Mouse (Mus musculus): ENCODE measurements at regions not wholly inside any gene's neighbourhood (a gene's known extent, or its start where the extent isn't known, plus 50 kb on each side); places are given as distances from the start of the nearest gene placed in this dataset.
A peak's percentile ranks its signal among the peaks of the same experiment; 100 is the strongest.

GRCm38 (mm10) chr4:71663397-71663796, 94.4 kb downstream of the Gm11232 start:
- no peak overlapping the region for H3K4me3 ChIP-seq
- no peak for ATAC-seq (replicated peaks)
- no peaks in the 10 kb centered on the region for H3K36me3 ChIP-seq
- no peaks in the 10 kb centered on the region for H3K27me3 ChIP-seq
- no peak overlapping the region for H3K4me2 ChIP-seq (replicated peaks)
- H3K27ac ChIP-seq (replicated peaks), result no peak overlapping the region
- no peak overlapping the region for H3K9ac ChIP-seq (replicated peaks)
- H3K4me1 ChIP-seq, result no peaks in the 10 kb centered on the region
- H3K9me3 ChIP-seq, result no peaks in the 10 kb centered on the region

- WGBS, result 94% methylated on average over 10 of the region's 10 CpGs
- no peaks in the 10 kb centered on the region for H3K36me3 ChIP-seq
- H3K9me3 ChIP-seq, result no peaks in the 10 kb centered on the region
- H3K27me3 ChIP-seq, result no peaks in the 10 kb centered on the region
- H3K4me3 ChIP-seq, result no peak overlapping the region
- no peak for ATAC-seq (replicated peaks)
- no peak overlapping the region for H3K4me2 ChIP-seq (replicated peaks)
- H3K27ac ChIP-seq (replicated peaks), result no peak overlapping the region
- H3K4me1 ChIP-seq, result no peaks in the 10 kb centered on the region
- no peak overlapping the region for H3K9ac ChIP-seq (replicated peaks)
Measured at GRCm38 (mm10) chr4:71640521-71640920, 117.2 kb downstream of the Gm11232 start.

GRCm38 (mm10) chr4:71627088-71627487, 130.7 kb downstream of the Gm11232 start:
- no peaks in the 10 kb centered on the region for H3K27me3 ChIP-seq

GRCm38 (mm10) chr4:71626626-71627025, 131.1 kb downstream of the Gm11232 start:
- no peak for ATAC-seq (replicated peaks)
- no peak overlapping the region for H3K4me2 ChIP-seq (replicated peaks)
- H3K9me3 ChIP-seq, result no peaks in the 10 kb centered on the region
- no peaks in the 10 kb centered on the region for H3K27me3 ChIP-seq
- H3K27ac ChIP-seq (replicated peaks), result no peak overlapping the region
- no peaks in the 10 kb centered on the region for H3K36me3 ChIP-seq
- 49% methylated on average over 1 of the region's 1 CpGs for WGBS
- H3K4me1 ChIP-seq, result no peaks in the 10 kb centered on the region
- H3K9ac ChIP-seq (replicated peaks), result no peak overlapping the region
- no peak overlapping the region for H3K4me3 ChIP-seq

More at GRCm38 (mm10) chr4:71627088-71627487, 130.7 kb downstream of the Gm11232 start:
- no peak for ATAC-seq (replicated peaks)
- Histone ChIP-seq H3K36me3 (no peaks in the 10 kb centered on the region), H3K9ac (replicated peaks) (no peak overlapping the region), H3K4me2 (replicated peaks) (no peak overlapping the region), H3K4me1 (no peaks in the 10 kb centered on the region), H3K27ac (replicated peaks) (no peak overlapping the region), H3K4me3 (no peak overlapping the region), H3K9me3 (no peaks in the 10 kb centered on the region)
- 31% methylated on average over 2 of the region's 2 CpGs for WGBS

- Histone ChIP-seq H3K4me1 (no peaks in the 10 kb centered on the region), H3K9ac (replicated peaks) (no peak overlapping the region), H3K36me3 (no peaks in the 10 kb centered on the region), H3K27ac (replicated peaks) (no peak overlapping the region), H3K9me3 (no peaks in the 10 kb centered on the region), H3K4me2 (replicated peaks) (no peak overlapping the region), H3K4me3 (no peak overlapping the region), H3K27me3 (no peaks in the 10 kb centered on the region)
- no peak for ATAC-seq (replicated peaks)
- 70% methylated on average over 2 of the region's 2 CpGs for WGBS
Measured at GRCm38 (mm10) chr4:71624771-71625170, 133.0 kb downstream of the Gm11232 start.

- WGBS, result 85% methylated on average over 1 of the region's 1 CpGs
- H3K9me3 ChIP-seq, result no peaks in the 10 kb centered on the region; the same call in 1 of the 2 replicates
Measured at GRCm38 (mm10) chr4:71613720-71614119, 144.0 kb downstream of the Gm11232 start.

GRCm38 (mm10) chr4:71585880-71586279, 171.9 kb downstream of the Gm11232 start:
- ATAC-seq (replicated peaks), result no peak
- WGBS, result 88% methylated on average over 2 of the region's 2 CpGs

More at GRCm38 (mm10) chr4:71613720-71614119, 144.0 kb downstream of the Gm11232 start:
- Histone ChIP-seq H3K4me3 (no peak overlapping the region), H3K36me3 (no peaks in the 10 kb centered on the region), H3K9ac (replicated peaks) (no peak overlapping the region), H3K27ac (replicated peaks) (no peak overlapping the region), H3K27me3 (no peaks in the 10 kb centered on the region), H3K4me2 (replicated peaks) (no peak overlapping the region), H3K4me1 (no peaks in the 10 kb centered on the region)
- no peak for ATAC-seq (replicated peaks)

GRCm38 (mm10) chr4:71560656-71561055, 197.1 kb downstream of the Gm11232 start:
- ATAC-seq (replicated peaks), result no peak
- H3K4me2 ChIP-seq (replicated peaks), result no peak overlapping the region
- no peaks in the 10 kb centered on the region for H3K9me3 ChIP-seq
- H3K27me3 ChIP-seq, result no peaks in the 10 kb centered on the region
- H3K4me1 ChIP-seq, result no peaks in the 10 kb centered on the region
- no peak overlapping the region for H3K27ac ChIP-seq (replicated peaks)
- WGBS, result 82% methylated on average over 5 of the region's 5 CpGs
- H3K36me3 ChIP-seq, result no peaks in the 10 kb centered on the region
- H3K9ac ChIP-seq (replicated peaks), result no peak overlapping the region
- no peak overlapping the region for H3K4me3 ChIP-seq

More at GRCm38 (mm10) chr4:71585880-71586279, 171.9 kb downstream of the Gm11232 start:
- H3K36me3 ChIP-seq, result no peaks in the 10 kb centered on the region
- no peak overlapping the region for H3K4me3 ChIP-seq
- H3K9me3 ChIP-seq, result no peaks in the 10 kb centered on the region
- H3K27me3 ChIP-seq, result no peaks in the 10 kb centered on the region
- H3K4me2 ChIP-seq (replicated peaks), result no peak overlapping the region
- no peaks in the 10 kb centered on the region for H3K4me1 ChIP-seq
- H3K9ac ChIP-seq (replicated peaks), result no peak overlapping the region
- H3K27ac ChIP-seq (replicated peaks), result no peak overlapping the region

- no peaks in the 10 kb centered on the region for H3K4me1 ChIP-seq
- H3K9ac ChIP-seq (replicated peaks), result no peak overlapping the region
- no peak overlapping the region for H3K4me3 ChIP-seq
- H3K9me3 ChIP-seq, result no peaks in the 10 kb centered on the region
- H3K36me3 ChIP-seq, result no peaks in the 10 kb centered on the region
- H3K27ac ChIP-seq (replicated peaks), result no peak overlapping the region
- no peak for ATAC-seq (replicated peaks)
- no peak overlapping the region for H3K4me2 ChIP-seq (replicated peaks)
- H3K27me3 ChIP-seq, result no peaks in the 10 kb centered on the region
Measured at GRCm38 (mm10) chr4:71539200-71539599, 218.6 kb downstream of the Gm11232 start.

- no peak for ATAC-seq (replicated peaks)
- Histone ChIP-seq H3K9me3 (no peaks in the 10 kb centered on the region), H3K27me3 (no peaks in the 10 kb centered on the region), H3K4me3 (no peak overlapping the region), H3K4me2 (replicated peaks) (no peak overlapping the region), H3K4me1 (no peaks in the 10 kb centered on the region), H3K36me3 (no peaks in the 10 kb centered on the region), H3K9ac (replicated peaks) (no peak overlapping the region), H3K27ac (replicated peaks) (no peak overlapping the region)
- WGBS, result 85% methylated on average over 2 of the region's 2 CpGs
Measured at GRCm38 (mm10) chr4:71537971-71538370, 219.8 kb downstream of the Gm11232 start.

GRCm38 (mm10) chr4:71524255-71524970, 233.4 kb downstream of the Gm11232 start:
- H3K4me2 ChIP-seq (replicated peaks), result no peak overlapping the region
- H3K4me1 ChIP-seq, result 0 out of 2 replicates have a peak, but pooled peaks cover 3% of the 10 kb centered on the region
- H3K36me3 ChIP-seq, result no peaks in the 10 kb centered on the region
- WGBS, result 79% methylated on average over 4 of the region's 4 CpGs
- H3K9me3 ChIP-seq, result no peaks in the 10 kb centered on the region
- H3K9ac ChIP-seq (replicated peaks), result no peak overlapping the region
- no peak overlapping the region for H3K4me3 ChIP-seq
- no peaks in the 10 kb centered on the region for H3K27me3 ChIP-seq
- no peak for ATAC-seq (replicated peaks)
- no peak overlapping the region for H3K27ac ChIP-seq (replicated peaks)

- H3K9me3 ChIP-seq, result no peaks in the 10 kb centered on the region
Measured at GRCm38 (mm10) chr4:71520751-71521150, 237.0 kb downstream of the Gm11232 start.

GRCm38 (mm10) chr4:71517921-71518404, 239.8 kb downstream of the Gm11232 start:
- ATAC-seq (replicated peaks), result peak; percentile 79
- Histone ChIP-seq H3K4me1 (peaks cover 4% of the 10 kb centered on the region; the same call in 1 of the 2 replicates), H3K27ac (replicated peaks) (no peak overlapping the region), H3K9ac (replicated peaks) (no peak overlapping the region), H3K4me2 (replicated peaks) (no peak overlapping the region), H3K27me3 (no peaks in the 10 kb centered on the region), H3K36me3 (no peaks in the 10 kb centered on the region), H3K4me3 (no peak overlapping the region), H3K9me3 (no peaks in the 10 kb centered on the region)
- 22% methylated on average over 2 of the region's 2 CpGs for WGBS

More at GRCm38 (mm10) chr4:71520751-71521150, 237.0 kb downstream of the Gm11232 start:
- no peak overlapping the region for H3K4me2 ChIP-seq (replicated peaks)
- H3K27me3 ChIP-seq, result no peaks in the 10 kb centered on the region
- no peaks in the 10 kb centered on the region for H3K36me3 ChIP-seq
- no peak for ATAC-seq (replicated peaks)
- no peak overlapping the region for H3K4me3 ChIP-seq
- H3K4me1 ChIP-seq, result peaks cover 7% of the 10 kb centered on the region; the same call in 1 of the 2 replicates
- no peak overlapping the region for H3K9ac ChIP-seq (replicated peaks)
- no peak overlapping the region for H3K27ac ChIP-seq (replicated peaks)
